Mouse (Mus musculus): ENCODE data around the gene Npas3.

Gene Npas3

DNA sequence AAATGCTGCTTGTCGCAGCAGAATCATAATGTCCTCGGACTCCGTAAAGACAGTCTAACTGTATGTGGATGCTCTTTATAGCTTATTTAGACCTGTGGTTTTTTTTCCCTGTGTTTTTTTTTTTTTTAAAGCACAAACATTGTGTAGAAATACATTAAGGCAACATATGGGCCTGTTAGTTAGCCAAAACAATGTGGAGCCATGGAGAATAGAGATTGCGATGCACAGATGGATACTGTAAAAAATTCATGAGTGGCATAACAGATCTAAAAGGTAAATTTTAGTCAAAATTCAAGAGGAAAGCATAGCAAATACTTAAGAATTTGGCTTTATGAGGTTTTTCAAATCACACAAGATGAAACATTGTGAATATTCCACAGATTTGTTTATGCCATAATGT is 444.0 kb downstream of the Npas3 start:
- DNase-seq (ENCODE audit: extremely low spot score, low spot score) = no peak

DNA sequence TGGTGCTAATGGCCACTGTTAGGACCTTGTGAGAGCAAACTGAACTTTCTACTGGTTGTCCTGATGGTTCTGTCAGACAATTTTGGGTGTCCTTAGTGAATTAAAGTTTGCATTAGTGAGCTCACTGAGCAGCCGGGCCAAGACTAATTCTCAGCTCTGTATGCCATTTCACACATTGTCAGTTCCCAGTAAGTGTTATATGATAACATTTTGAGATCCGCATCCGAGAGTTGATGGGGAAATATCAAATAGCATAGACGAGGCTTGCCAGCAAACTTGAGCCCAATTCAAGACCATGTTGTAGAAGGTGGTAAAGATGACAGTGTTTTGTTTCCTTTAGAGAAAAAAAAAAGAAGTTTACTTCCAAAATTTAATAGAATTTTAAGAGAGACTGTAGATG is 445.9 kb downstream of the Npas3 start:
- DNase-seq (ENCODE audit: extremely low spot score, low spot score) = no peak

DNA sequence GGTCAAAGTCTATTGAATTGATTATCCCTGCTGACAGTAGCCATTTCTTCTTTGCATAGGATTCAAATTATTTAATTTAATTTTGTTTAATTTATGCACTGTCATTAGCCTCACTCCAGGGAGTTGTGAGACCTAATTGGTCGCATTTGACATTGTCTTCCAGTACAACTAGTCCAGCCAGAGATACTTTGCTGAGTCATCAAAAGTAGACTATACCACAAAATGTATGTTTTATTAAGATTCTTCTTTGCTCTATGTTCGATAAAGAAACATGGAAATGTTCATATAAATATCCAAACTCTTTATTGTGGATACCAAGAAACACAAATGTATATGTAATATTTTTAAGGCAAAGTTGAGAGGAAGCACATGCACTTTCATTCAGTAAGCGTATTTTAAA is 446.8 kb downstream of the Npas3 start:
- no peak for DNase-seq (ENCODE audit: extremely low spot score, low spot score)

DNA sequence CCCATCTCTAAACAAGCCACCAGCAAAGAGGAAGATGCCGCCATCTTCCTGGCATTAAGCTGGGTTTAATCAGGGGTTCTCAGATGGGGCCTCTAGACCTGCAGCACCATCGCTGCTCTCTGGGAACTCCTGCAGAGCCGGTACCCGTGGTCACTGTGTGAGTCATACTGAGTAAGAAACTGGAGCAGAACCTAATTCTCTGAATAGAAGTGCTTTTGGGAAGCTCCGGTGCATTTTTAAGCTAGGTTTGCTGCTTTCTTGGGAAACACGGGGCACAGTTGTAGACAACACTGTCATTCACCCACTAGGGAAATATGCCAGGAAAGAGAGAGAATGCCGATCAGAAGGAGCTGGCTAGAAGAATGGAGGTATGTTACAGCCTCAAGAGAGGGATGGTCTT is 449.2 kb downstream of the Npas3 start:
- DNase-seq (ENCODE audit: extremely low spot score, low spot score) = no peak

DNA sequence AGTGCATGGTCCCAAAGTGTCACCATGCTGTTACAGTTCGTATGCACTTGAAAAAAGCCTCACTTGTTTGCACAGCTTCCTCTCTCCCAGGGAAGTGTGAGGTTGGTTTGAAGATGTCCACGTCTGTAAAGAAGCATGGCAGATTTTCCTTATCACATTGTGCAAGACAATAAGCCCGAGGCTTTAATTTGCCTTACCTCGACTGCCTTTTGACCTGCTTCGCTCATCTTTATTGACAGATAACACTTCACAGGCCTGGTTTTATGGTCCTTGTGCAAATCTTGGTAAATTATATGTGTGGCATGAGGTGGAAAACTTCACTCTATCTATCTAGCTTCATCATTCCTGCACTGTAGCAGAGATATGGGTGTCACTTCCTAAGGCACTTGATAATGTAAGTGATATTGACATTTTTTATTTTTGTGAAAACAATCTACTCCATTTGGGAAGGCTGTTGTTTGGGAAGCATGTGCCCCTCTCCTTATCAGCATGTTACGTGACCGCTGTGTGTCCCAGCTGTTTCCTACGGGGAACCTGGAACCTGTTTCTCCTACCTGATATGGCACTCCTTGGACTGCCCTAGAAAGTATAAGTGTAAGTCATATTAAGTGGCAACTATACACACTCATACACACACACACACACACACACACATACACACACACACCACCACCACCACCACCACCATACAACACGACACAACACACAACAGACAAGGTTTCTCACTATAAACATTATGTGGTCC is 450.2 kb downstream of the Npas3 start:
- no peak for DNase-seq (ENCODE audit: extremely low spot score, low spot score)

DNA sequence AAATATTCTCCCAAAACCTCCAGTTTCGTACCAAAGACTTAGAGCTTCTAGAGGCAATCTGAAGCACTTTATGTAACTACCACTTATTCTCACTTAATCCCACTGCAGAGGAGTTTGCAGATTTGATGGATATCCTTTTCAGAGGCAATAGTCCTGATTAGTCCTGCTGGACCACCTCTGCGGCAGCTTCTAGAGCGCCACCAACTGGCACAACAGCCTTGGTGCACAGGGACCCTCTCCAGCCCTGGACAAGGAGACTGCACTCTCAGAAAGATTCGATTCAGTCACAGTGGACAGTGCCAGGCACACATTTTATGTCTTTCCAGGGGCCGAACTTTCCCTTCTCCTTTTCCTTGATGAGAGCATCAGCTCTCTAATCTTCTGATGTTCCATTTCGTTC is 471.4 kb downstream of the Npas3 start:
- DNase-seq (ENCODE audit: extremely low spot score, low spot score) = no peak

DNA sequence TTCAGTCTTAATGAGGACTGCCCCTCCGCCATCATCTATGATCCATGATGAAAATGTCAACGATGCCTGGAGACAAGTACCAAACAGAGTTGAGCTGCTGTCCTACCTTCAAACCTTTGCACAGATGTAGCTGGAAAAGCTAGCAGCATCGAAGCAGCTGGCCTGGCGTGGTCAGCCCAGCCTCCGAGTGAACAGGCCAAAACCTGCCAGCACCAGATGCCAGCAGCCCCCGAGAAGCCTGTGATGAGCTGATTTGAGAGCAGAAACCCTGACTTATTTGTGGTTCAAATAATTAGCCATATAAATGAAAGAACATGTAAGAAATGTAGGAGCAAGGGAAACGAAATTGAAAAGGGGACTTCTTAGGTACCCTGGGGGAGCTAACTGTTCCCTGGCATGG is 473.7 kb downstream of the Npas3 start:
- DNase-seq (ENCODE audit: extremely low spot score, low spot score) = no peak

- DNase-seq (ENCODE audit: extremely low spot score, low spot score) = no peak
Observed at GRCm38 (mm10) chr12:53722718-53723698, 474.5 kb downstream of the Npas3 start.

DNA sequence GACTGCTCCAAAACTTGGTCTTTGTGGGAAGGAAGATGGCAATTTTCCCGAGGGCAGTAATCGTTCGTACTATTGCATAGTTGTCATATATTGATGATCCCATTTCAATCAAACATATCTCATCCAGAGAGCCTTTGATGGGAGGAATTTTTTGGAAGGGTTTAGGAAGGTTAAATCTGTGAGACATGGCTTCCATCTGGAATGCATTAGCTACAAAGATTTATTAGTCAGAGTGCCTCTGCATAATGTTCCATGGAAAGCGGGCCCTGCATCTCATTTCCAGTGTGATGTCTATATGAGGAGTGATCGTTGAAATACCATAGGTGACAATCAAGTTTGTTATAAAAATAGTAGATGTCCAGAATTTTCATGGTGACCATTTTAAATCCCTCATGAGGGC is 480.8 kb downstream of the Npas3 start:
- DNase-seq (ENCODE audit: extremely low spot score, low spot score) = no peak

- no peak for DNase-seq (ENCODE audit: extremely low spot score, low spot score)
Observed at GRCm38 (mm10) chr12:53738549-53739292, 490.2 kb downstream of the Npas3 start.

- DNase-seq (ENCODE audit: extremely low spot score, low spot score) = no peak
Observed at GRCm38 (mm10) chr12:53746653-53747052, 498.2 kb downstream of the Npas3 start.

DNA sequence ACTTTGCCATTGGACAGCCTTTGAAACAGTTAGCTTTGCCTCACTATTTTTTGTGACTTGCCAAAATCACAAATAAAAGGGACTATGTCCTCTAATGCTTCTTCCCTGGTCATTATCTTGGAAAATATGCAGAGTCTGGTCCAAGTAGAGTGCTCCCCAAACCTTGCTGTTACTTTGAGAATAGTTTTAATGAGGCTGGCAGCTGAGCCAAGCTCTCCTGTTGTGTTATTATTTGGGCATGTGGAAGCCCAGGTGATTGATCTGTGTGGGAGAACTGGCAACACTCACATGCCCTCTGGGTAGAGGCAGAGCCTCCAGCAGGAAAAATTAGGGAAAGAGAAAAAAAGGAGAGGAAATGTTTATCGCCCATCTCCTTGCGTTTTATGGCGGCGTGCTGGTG is 500.9 kb downstream of the Npas3 start:
- no peak for DNase-seq (ENCODE audit: extremely low spot score, low spot score)

DNA sequence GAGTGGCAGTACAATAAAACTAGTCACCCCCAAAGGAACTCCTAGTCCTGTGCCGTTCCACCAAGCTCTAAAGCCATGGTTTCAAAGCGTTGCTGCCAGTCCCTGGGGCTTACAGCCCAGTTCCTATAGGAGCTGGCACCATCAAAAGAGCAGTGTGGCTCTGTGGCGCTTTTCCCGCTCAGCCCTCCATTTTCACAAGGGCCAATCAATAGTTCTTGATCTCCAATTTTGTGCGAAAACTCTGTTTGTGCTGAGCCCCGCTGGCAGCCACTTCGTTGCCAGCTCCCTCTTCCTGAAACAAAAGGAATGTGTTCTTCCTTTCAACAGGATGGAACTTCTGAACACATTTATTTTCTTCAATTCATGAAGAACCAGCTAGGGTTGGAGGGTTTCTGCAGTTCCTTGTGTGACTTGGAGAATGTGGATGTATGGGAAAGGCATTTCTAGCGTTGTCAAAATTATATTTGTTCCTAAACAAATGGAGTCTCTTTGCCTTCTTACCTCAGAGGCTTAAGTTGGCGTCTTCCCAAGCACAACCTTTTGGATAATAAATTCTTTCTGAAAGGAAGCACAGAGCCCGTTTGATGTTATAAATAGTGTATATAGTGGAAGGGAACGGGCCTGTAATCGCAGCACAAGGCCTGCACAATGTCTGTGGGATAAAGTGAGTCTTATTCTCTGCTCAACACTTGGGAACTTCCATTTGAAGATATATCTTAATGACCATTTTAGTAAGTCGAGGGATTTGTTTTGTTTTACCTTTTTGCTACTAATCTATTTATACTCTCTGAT is 504.0 kb downstream of the Npas3 start:
- DNase-seq (ENCODE audit: extremely low spot score, low spot score) = no peak

DNA sequence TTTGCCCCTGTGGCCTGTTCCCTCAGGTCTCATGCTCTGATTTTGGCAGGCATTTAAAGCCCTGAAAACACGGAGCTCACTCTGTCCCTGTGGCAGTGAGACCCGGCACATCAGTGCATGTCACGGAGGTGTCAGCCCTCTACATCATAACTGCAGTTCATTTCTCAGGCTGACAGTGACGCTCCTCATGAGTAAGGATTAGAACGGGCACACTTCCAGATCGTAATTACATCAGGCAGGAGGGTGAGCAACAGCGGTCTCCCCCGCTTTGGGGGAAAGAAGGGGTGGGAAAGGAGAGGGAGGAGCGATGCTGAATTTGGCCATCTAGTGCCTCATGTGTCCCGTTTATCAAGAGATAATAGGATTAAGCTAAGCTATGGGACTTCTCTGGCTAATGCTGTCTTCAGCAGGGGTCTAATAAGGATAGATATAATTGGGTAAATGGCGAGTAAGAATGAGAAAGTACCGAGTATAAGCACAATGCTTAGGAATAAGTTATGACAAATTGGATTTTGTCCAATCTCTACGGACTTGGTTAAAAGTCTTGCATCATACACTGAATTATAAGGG is 505.0 kb downstream of the Npas3 start:
- no peak for DNase-seq (ENCODE audit: extremely low spot score, low spot score)

DNA sequence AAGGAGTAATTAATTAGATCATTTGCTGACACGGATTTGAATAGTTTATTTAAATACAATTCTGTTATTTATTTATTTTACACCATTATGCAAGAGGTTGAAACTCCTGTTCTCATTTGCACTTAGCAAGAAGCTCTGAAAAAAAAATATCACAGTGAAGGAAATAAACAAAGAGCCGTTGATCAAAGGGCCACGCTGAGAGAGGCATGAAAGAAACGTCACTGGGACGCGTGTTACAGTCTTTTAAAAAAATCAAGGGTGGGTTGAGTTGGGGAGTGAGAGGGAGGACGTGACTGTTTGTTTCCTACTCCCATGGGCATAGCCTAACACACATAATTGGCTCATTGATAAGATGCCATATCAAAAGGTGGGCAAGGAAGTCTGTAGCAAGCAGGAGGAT is 505.8 kb downstream of the Npas3 start:
- no peak for DNase-seq (ENCODE audit: extremely low spot score, low spot score)

DNA sequence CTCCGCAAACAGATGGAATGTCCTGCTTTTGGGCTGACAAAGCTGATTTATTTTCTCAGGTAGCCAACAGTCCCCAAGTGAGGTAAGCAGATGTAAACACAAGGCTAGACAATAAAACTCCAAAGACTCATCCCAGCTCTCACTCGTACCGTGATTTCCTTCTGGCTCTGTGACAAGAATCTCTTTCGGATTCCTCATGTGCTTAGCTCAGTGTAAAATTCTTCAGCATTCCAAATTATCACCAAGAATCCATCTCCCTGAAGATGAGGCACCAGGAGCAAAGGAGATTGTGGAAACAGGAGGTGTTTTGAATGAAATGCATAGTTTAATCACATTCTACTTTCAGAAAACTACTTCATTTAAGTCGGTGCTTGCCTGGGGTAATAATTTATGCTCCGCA is 509.2 kb downstream of the Npas3 start:
- DNase-seq (ENCODE audit: extremely low spot score, low spot score) = no peak

GRCm38 (mm10) chr12:53758356-53758755 is 509.9 kb downstream of the Npas3 start:
- DNase-seq (ENCODE audit: extremely low spot score, low spot score) = no peak

- DNase-seq (ENCODE audit: extremely low spot score, low spot score) = no peak
Observed at GRCm38 (mm10) chr12:53764143-53764542, 515.7 kb downstream of the Npas3 start.

DNA sequence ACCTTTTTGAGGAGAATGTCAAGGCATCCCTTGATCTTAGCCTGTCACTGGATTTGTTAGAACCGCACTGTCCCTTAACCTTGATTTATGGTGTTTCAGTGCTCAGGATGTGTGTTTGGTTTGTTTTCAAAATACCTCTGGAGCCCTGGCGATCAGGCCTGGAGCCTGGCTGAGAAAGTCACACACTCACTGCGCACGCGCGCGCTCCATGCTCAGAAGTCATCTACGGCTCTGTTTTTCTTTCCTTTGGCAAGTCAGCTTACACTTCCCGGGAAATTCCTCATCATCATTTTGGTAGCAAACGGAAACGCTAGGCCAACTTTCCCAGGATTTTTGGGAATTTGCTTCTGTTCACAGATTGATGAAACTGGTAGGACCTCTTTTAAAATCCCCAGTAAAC is 519.9 kb downstream of the Npas3 start:
- peak; percentile 45 for DNase-seq (ENCODE audit: extremely low spot score, low spot score)

DNA sequence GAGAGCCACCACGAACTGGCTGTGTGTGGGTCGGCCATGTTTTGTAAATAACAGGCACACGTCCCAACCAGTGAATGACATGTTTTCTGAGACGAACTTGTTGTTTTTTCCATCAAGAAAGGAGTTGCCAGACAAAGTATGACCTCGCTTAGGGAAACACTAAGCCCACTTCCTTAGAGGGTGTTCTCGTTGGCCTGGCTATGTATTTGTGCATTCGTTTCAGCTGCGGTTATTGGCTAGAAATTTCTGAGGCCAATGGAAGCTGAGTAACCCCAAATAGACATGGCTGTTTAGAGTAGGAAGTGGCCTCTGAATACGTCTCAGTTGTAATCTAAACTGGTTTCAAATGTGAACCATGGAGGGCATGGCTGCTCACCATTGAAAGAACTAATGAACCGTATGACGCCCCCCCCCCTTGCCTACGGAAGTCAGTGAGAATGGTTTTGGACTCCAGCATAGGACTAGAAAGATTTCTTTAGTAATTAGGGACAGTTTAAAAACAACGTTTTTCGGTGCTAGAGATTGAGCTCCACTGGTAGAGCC is 523.0 kb downstream of the Npas3 start:
- DNase-seq (ENCODE audit: extremely low spot score, low spot score) = no peak
